Mouse (Mus musculus) layer of hippocampus, adult 2 months (tissue): Measurements from ENCODE around the gene Ccdc86. TPM values are rescaled to one million over a fixed set of nuclear protein-coding genes. Genes with fewer than 3 reads are reported as not detected.

ENCODE experiments used
- DNase-seq, 2 experiments: peaks; one replicate each; pipeline ENCODE4 v3.0.0; 2022; ENCODE audit warnings: low spot score in 2 of 2
- H3K27ac ChIP-seq: fragments of 200-600 bp; 2 replicates; pipeline ENCODE4 v1.8.1; 2022
- H3K4me3 ChIP-seq: fragments of 200-600 bp; 2 replicates; pipeline ENCODE4 v1.8.1; 2022; ENCODE audit warnings: mild to moderate bottlenecking
- CTCF ChIP-seq: fragments of 200-600 bp; conservative IDR thresholded peaks from 2 replicates; pipeline ENCODE4 v1.8.1; 2022; ENCODE audit warnings: antibody characterized with exemption, mild to moderate bottlenecking, moderate library complexity
- total RNA-seq, 2 experiments: library from RNA; stranded (reverse); gene quantifications; 2 replicates each; pipeline ENCODE4 v1.2.3; 2021

Gene Ccdc86
- total RNA-seq, 2 experiments from 2014 or later = 7.9 to 9.7 TPM

- TF ChIP-seq CTCF = peak; percentile 51
- H3K4me3 ChIP-seq = peak within 1 kb of the TSS; percentile 87
- peak; percentile 98 to 99 for DNase-seq
- H3K27ac ChIP-seq = peak within 1 kb of the TSS; percentile 91
Observed at GRCm38 (mm10) chr19:10895016-10895528, 54.0 kb downstream of the Ccdc86 start, which contains the start of gene Prpf19. Prpf19 (plus strand) TSS chr19:10895231.

DNA sequence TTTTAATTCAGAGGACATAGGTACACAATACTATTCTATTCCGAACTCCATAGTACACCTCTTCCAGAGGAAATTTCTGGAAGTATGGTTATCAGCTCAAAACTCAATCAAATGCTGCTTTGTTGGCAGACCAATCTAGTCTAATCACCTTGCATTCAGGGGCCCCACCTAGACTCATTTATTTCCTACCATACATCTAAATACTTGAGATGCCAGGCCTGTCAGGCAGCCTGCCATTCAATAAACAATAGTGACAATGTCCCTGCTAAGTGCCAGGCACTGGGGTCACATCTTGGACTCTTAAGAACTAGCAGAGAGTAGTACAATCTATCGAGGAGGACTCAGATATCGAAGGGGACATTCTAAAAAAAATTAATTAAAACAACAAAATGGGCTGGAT, 56.9 kb downstream of the Ccdc86 start:
- H3K4me3 ChIP-seq = no peak overlapping the region
- no peak for DNase-seq
- TF ChIP-seq CTCF = no peak
- H3K27ac ChIP-seq = no peak overlapping the region

Other genes starting within 250 kb of the Ccdc86 start
- gene Cd5, start 210.3 kb downstream of the Ccdc86 start, total RNA-seq = not detected
- under 1 TPM in 1 of 2 experiments, not detected in 1; 0.32 TPM for gene Cd6, start 119.2 kb downstream of the Ccdc86 start, total RNA-seq
- 1 to 10 TPM; 1.3 TPM for gene Slc15a3, start 109.5 kb downstream of the Ccdc86 start, total RNA-seq
- gene Tmem132a, start 79.3 kb downstream of the Ccdc86 start, total RNA-seq = 100 to 1,000 TPM; 168 to 171 TPM
- gene Tmem109, start 67.3 kb downstream of the Ccdc86 start, total RNA-seq = 10 to 100 TPM; 46.4 to 54.5 TPM
- 100 to 1,000 TPM; 196 to 198 TPM for gene Prpf19, start 54.0 kb downstream of the Ccdc86 start, total RNA-seq
- not detected for gene Zp1, start 28.6 kb downstream of the Ccdc86 start, total RNA-seq
- gene Ptgdr2, start 12.1 kb downstream of the Ccdc86 start, total RNA-seq = under 1 TPM in 1 of 2 experiments, not detected in 1; 0.25 TPM
- gene Ms4a10, start 25.4 kb upstream of the Ccdc86 start, total RNA-seq = not detected
- gene Ms4a15, start 44.0 kb upstream of the Ccdc86 start, total RNA-seq = not detected
- not detected for gene Ms4a18, start 68.8 kb upstream of the Ccdc86 start, total RNA-seq
- gene Ms4a8a, start 131.8 kb upstream of the Ccdc86 start, total RNA-seq = under 1 TPM in 1 of 2 experiments, not detected in 1; 0.36 TPM
- gene 1700017D01Rik, start 181.6 kb upstream of the Ccdc86 start, total RNA-seq = not detected
- not detected for gene 1700025F22Rik, start 216.1 kb upstream of the Ccdc86 start, total RNA-seq
- gene Ms4a13, start 247.5 kb upstream of the Ccdc86 start, total RNA-seq = not detected